Mouse (Mus musculus) neural tube, embryonic 11.5 days (tissue): ENCODE measurements at regions not wholly inside any gene's neighbourhood (a gene's known extent, or its start where the extent isn't known, plus 50 kb on each side); places are given as distances from the start of the nearest gene placed in this dataset.

Source experiments
- ATAC-seq: fragments of 200-750 bp; cut with Nextera tagmentation; 2 replicates; pipeline ENCODE4 v1.8.0; 2017; ENCODE audit warnings: moderate number of reproducible peaks, mild to moderate bottlenecking, moderate TSS enrichment, moderate library complexity; ENCODE audit not compliant: insufficient read depth, low FRiP score, low TSS enrichment
- DNase-seq: peaks from one replicate; pipeline ENCODE4 v3.0.0-alpha.2; 2015; ENCODE audit warnings: low spot score
- H3K27ac ChIP-seq: fragments of 300-500 bp; sonication (generic); 2 replicates; pipeline ENCODE4 v1.5.1; 2014; ENCODE audit warnings: low read depth, mild to moderate bottlenecking, low read length
- H3K27me3 ChIP-seq: fragments of 300-500 bp; sonication (generic); 2 replicates; pipeline ENCODE4 v1.6.1; 2014; ENCODE audit warnings: mild to moderate bottlenecking, low read length, mixed read lengths; ENCODE audit not compliant: control insufficient read depth, insufficient read depth
- H3K36me3 ChIP-seq: fragments of 300-500 bp; sonication (generic); 2 replicates; pipeline ENCODE4 v1.6.1; 2014; ENCODE audit warnings: mild to moderate bottlenecking, low read length, moderate library complexity, mixed read lengths; ENCODE audit not compliant: control insufficient read depth, insufficient read depth
- H3K4me1 ChIP-seq: fragments of 300-500 bp; sonication (generic); 2 replicates; pipeline ENCODE4 v1.6.1; 2014; ENCODE audit warnings: low read length, mixed read lengths; ENCODE audit not compliant: control insufficient read depth, insufficient read depth
- H3K4me2 ChIP-seq: fragments of 300-500 bp; sonication (generic); 2 replicates; pipeline ENCODE4 v1.6.1; 2014; ENCODE audit warnings: low read depth, mild to moderate bottlenecking, moderate library complexity
- H3K4me3 ChIP-seq: fragments of 300-500 bp; sonication (generic); 2 replicates; pipeline ENCODE4 v1.5.1; 2014; ENCODE audit warnings: low read depth, low read length
- H3K9ac ChIP-seq: fragments of 300-500 bp; sonication (generic); 2 replicates; pipeline ENCODE4 v1.6.1; 2014; ENCODE audit warnings: mild to moderate bottlenecking, low read length
- H3K9me3 ChIP-seq: fragments of 300-500 bp; sonication (generic); 2 replicates; pipeline ENCODE4 v1.6.1; 2016; ENCODE audit warnings: low read length; ENCODE audit not compliant: control insufficient read depth
- WGBS: fragments of 180-500 bp; shearing (Covaris S2); extraction: QIAGEN DNeasy Blood & Tissue Kit; methylation state at CpG from one replicate; pipeline ENCODE4 v1.1.7; 2014; 5-methylcytosine and 5-hydroxymethylcytosine counted together

DNA sequence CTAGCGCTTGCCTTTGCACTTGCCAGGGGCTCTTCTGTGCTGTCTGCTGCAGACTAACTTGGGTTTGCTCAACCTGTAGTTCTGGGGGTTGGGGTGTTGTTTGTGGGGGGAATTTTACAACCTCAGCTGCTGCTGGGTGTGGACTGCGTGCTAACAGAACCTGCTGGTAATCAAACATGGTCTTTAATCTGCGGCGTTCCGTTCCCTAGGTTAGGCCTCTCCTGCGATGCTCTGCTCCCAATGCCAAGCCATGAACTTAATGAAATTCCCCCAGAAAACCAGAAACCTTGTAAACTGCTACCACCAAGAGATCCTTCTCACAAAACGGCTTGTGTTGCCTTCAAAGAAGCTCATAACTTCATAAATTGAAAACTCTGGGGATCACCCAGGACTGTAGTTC lies 262.9 kb upstream of the Gm12728 start:
- 88% methylated on average over 7 of the region's 7 CpGs for WGBS
- DNase-seq (no peak), ATAC-seq (no peak)
- no peaks in the 10 kb centered on the region for H3K27me3 ChIP-seq
- no peak overlapping the region for H3K4me3 ChIP-seq
- H3K9ac ChIP-seq, result no peak overlapping the region
- H3K27ac ChIP-seq, result no peak overlapping the region
- no peaks in the 10 kb centered on the region for H3K9me3 ChIP-seq
- no peak overlapping the region for H3K4me2 ChIP-seq
- H3K4me1 ChIP-seq, result no peaks in the 10 kb centered on the region
- H3K36me3 ChIP-seq, result no peaks in the 10 kb centered on the region

DNA sequence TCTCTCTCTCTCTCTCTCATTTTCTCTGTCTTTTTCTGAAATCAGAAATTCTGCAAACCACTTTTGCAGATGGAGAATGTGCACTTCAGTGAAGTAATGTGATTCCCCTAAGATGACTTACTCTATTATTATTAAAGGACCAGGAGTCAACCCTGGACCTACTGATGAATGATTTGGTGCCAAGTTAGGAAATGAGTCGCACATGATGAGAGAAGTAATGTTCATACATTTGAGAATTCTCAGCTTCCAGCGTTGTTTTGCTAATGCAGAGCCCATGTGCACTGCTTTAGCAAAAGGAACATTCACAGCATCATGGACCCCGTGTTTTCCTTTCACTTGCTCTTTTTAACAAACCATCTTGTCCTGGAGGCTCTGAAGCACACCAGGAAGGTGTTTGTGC lies 262.4 kb upstream of the Gm12728 start:
- H3K9me3 ChIP-seq, result no peaks in the 10 kb centered on the region
- H3K9ac ChIP-seq, result no peak overlapping the region
- ATAC-seq (no peak), DNase-seq (no peak)
- H3K27me3 ChIP-seq, result no peaks in the 10 kb centered on the region
- H3K4me3 ChIP-seq, result no peak overlapping the region
- no peaks in the 10 kb centered on the region for H3K4me1 ChIP-seq
- no peak overlapping the region for H3K4me2 ChIP-seq
- H3K36me3 ChIP-seq, result no peaks in the 10 kb centered on the region
- H3K27ac ChIP-seq, result no peak overlapping the region
- 84% methylated on average over 3 of the region's 3 CpGs for WGBS

DNA sequence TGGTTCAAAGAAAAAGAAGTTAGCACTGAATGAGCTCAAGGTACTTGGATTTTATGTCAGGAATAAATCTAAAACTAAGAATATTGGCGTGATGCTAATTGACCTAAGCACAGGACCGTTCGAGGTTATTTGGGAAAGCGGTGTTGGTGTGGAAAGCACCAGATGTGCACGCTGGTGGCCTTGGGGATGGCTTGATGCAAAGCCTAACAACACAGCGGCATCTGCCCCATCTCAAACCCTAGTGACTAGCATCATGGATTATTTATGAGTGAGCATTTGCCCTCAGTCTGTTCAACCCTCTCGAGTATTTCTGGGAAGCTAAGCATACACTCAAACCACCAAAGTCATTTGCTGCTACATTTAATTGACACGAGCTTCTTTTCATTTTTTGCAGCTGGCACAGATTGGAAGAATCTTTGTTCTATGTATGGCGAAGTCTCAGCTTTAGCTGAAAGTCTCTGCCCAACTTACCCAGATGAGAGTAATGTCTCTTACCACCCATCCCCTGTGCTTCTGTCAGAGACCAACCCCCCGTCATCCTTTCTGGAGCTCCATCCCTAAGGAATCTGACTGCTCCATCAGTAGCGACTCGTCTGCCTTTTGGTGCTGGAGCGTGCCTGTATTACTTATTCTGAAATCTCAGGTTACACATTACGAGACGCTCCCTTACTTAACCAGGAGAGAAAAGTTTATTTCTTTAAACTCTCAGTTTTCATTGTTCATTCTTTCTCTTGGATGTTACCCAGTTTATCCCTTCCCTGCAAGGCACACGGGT lies 257.8 kb upstream of the Gm12728 start:
- no peaks in the 10 kb centered on the region for H3K36me3 ChIP-seq
- H3K27ac ChIP-seq, result no peak overlapping the region
- WGBS, result 70% methylated on average over 16 of the region's 16 CpGs
- H3K9me3 ChIP-seq, result no peaks in the 10 kb centered on the region
- no peak overlapping the region for H3K9ac ChIP-seq
- H3K4me3 ChIP-seq, result no peak overlapping the region
- ATAC-seq (no peak), DNase-seq (peak; percentile 18)
- no peaks in the 10 kb centered on the region for H3K27me3 ChIP-seq
- H3K4me2 ChIP-seq, result no peak overlapping the region
- H3K4me1 ChIP-seq, result no peaks in the 10 kb centered on the region

- Histone ChIP-seq H3K4me2 (no peak overlapping the region), H3K36me3 (no peaks in the 10 kb centered on the region), H3K9ac (no peak overlapping the region), H3K4me1 (no peaks in the 10 kb centered on the region), H3K9me3 (no peaks in the 10 kb centered on the region), H3K4me3 (no peak overlapping the region), H3K27ac (no peak overlapping the region), H3K27me3 (no peaks in the 10 kb centered on the region)
- 62% methylated on average over 6 of the region's 6 CpGs for WGBS
- no peak for DNase-seq
- no peak for ATAC-seq
Observed at GRCm38 (mm10) chr4:105535451-105535850, 254.2 kb upstream of the Gm12728 start.

- no peaks in the 10 kb centered on the region for H3K36me3 ChIP-seq
- DNase-seq (no peak), ATAC-seq (no peak)
- H3K4me3 ChIP-seq, result no peak overlapping the region
- H3K9me3 ChIP-seq, result no peaks in the 10 kb centered on the region
- no peaks in the 10 kb centered on the region for H3K27me3 ChIP-seq
- 88% methylated on average over 2 of the region's 2 CpGs for WGBS
- no peak overlapping the region for H3K27ac ChIP-seq
- H3K9ac ChIP-seq, result no peak overlapping the region
- H3K4me2 ChIP-seq, result no peak overlapping the region
- no peaks in the 10 kb centered on the region for H3K4me1 ChIP-seq
Observed at GRCm38 (mm10) chr4:105545486-105545885, 244.2 kb upstream of the Gm12728 start.

- Histone ChIP-seq H3K4me3 (no peak overlapping the region), H3K4me2 (no peak overlapping the region), H3K27me3 (no peaks in the 10 kb centered on the region), H3K36me3 (no peaks in the 10 kb centered on the region), H3K4me1 (no peaks in the 10 kb centered on the region), H3K9ac (no peak overlapping the region), H3K9me3 (no peaks in the 10 kb centered on the region), H3K27ac (no peak overlapping the region)
- no peak for ATAC-seq
- WGBS, result 78% methylated on average over 7 of the region's 7 CpGs
- no peak for DNase-seq
Observed at GRCm38 (mm10) chr4:105549744-105550440, 239.8 kb upstream of the Gm12728 start.

- no peak overlapping the region for H3K9ac ChIP-seq
- WGBS, result 92% methylated on average over 4 of the region's 4 CpGs
- H3K4me3 ChIP-seq, result no peak overlapping the region
- H3K36me3 ChIP-seq, result no peaks in the 10 kb centered on the region
- no peaks in the 10 kb centered on the region for H3K9me3 ChIP-seq
- H3K4me1 ChIP-seq, result no peaks in the 10 kb centered on the region
- H3K4me2 ChIP-seq, result no peak overlapping the region
- H3K27me3 ChIP-seq, result no peaks in the 10 kb centered on the region
- ATAC-seq (no peak), DNase-seq (no peak)
- H3K27ac ChIP-seq, result no peak overlapping the region
Observed at GRCm38 (mm10) chr4:105551966-105552685, 237.5 kb upstream of the Gm12728 start.

- 87% methylated on average over 8 of the region's 8 CpGs for WGBS
- no peak overlapping the region for H3K4me3 ChIP-seq
- ATAC-seq (no peak), DNase-seq (no peak)
- no peaks in the 10 kb centered on the region for H3K36me3 ChIP-seq
- H3K9ac ChIP-seq, result no peak overlapping the region
- no peak overlapping the region for H3K4me2 ChIP-seq
- no peaks in the 10 kb centered on the region for H3K9me3 ChIP-seq
- no peaks in the 10 kb centered on the region for H3K27me3 ChIP-seq
- H3K4me1 ChIP-seq, result no peaks in the 10 kb centered on the region
- H3K27ac ChIP-seq, result no peak overlapping the region
Observed at GRCm38 (mm10) chr4:105554994-105555393, 234.7 kb upstream of the Gm12728 start.
